Mouse (Mus musculus) heart, embryonic 14.5 days (tissue): ENCODE results near the gene Apoh. TPM values are rescaled to one million over a fixed set of nuclear protein-coding genes. Genes with fewer than 3 reads are reported as not detected.
A peak's percentile ranks its signal among the peaks of the same experiment; 100 is the strongest.

Experiments
- ATAC-seq: fragments of 200-750 bp; cut with Nextera tagmentation; 2 replicates; pipeline ENCODE4 v1.8.0; 2017; ENCODE audit warnings: low read depth, moderate TSS enrichment; ENCODE audit not compliant: insufficient number of reproducible peaks, insufficient read depth, low FRiP score
- H3K27ac ChIP-seq, 2 experiments: fragments of 200-500 bp in 1 of 2; fragments of 300-500 bp in 1 of 2; sonication (generic) in 1 of 2; replicated peaks in 1 of 2; 2 replicates each; pipeline ENCODE4 v1.5.1; 2012 to 2014; ENCODE audit warnings: low read depth in 2 of 2, low read length in 2 of 2, control low read depth in 1 of 2, mild to moderate bottlenecking in 1 of 2, mixed read lengths in 1 of 2; ENCODE audit not compliant: control insufficient read depth in 1 of 2, insufficient read depth in 1 of 2
- H3K27me3 ChIP-seq: fragments of 300-500 bp; sonication (generic); 2 replicates; pipeline ENCODE4 v1.6.1; 2014; ENCODE audit warnings: mild to moderate bottlenecking, low read length, control low read depth; ENCODE audit not compliant: control insufficient read depth, insufficient read depth
- H3K36me3 ChIP-seq: fragments of 300-500 bp; sonication (generic); 2 replicates; pipeline ENCODE4 v1.6.1; 2014; ENCODE audit warnings: mild to moderate bottlenecking, control low read depth, low read length, mixed read lengths; ENCODE audit not compliant: control insufficient read depth, insufficient read depth
- H3K4me1 ChIP-seq, 2 experiments: fragments of 200-500 bp in 1 of 2; fragments of 300-500 bp in 1 of 2; sonication (generic) in 1 of 2; 2 replicates each; pipeline ENCODE4 v1.6.1; 2012 to 2014; ENCODE audit warnings: low read length in 2 of 2, control low read depth in 1 of 2, mixed read lengths in 1 of 2; ENCODE audit not compliant: control insufficient read depth in 2 of 2, insufficient read depth in 2 of 2
- H3K4me2 ChIP-seq: fragments of 300-500 bp; sonication (generic); 2 replicates; pipeline ENCODE4 v1.6.1; 2014; ENCODE audit warnings: mild to moderate bottlenecking, low read length
- H3K4me3 ChIP-seq, 2 experiments: fragments of 200-500 bp in 1 of 2; fragments of 300-500 bp in 1 of 2; sonication (generic) in 1 of 2; 2 replicates each; pipeline ENCODE4 v1.5.1; 2012 to 2014; ENCODE audit warnings: low read length in 2 of 2, mild to moderate bottlenecking in 2 of 2, control low read depth in 1 of 2, low read depth in 1 of 2, moderate library complexity in 1 of 2; ENCODE audit not compliant: control insufficient read depth in 1 of 2, insufficient read depth in 1 of 2
- H3K9ac ChIP-seq: fragments of 300-500 bp; sonication (generic); 2 replicates; pipeline ENCODE4 v1.6.1; 2014; ENCODE audit warnings: mild to moderate bottlenecking, low read length
- H3K9me3 ChIP-seq: fragments of 300-500 bp; sonication (generic); 2 replicates; pipeline ENCODE4 v1.6.1; 2016; ENCODE audit warnings: low read length, control low read depth; ENCODE audit not compliant: control insufficient read depth
- WGBS: fragments of 180-500 bp; shearing (Covaris S2); extraction: QIAGEN DNeasy Blood & Tissue Kit; methylation state at CpG from one replicate; pipeline ENCODE4 v1.1.7; 2014; 5-methylcytosine and 5-hydroxymethylcytosine counted together
- polyA plus RNA-seq: library from polyadenylated mRNA; unstranded; fragments of >200 nt; fragmentation: Nextera tagmentation; extraction: Ambion mirVana; gene quantifications from 2 replicates; pipeline ENCODE4 v1.2.1, GENCODE M21; 2014

The Apoh gene
- polyA plus RNA-seq, 1 experiment from 2014 or later: not detected

DNA sequence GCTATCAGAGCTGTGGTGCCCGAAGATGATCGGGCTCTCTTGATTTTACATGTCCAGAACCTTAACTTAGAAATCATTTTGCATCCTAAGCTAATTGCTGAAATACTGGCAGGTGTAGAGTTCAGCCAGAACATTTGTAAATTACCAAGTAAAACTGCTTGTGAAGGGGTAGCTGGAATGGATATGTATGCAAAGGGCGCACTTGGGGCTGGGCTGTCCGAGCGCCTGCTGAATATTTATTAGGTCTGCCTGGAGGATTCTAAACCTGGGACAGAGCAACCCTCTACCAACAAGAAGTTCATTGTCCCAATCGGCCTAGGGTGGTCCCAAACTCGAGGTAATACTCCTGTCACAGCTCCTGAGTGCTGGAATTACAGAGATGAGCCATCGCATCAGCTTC is 1.6 kb downstream of the Apoh start:
- H3K4me3 ChIP-seq: no peak overlapping the region; a peak in 1 of 4 replicates
- no peaks in the 10 kb centered on the region for H3K27me3 ChIP-seq
- H3K4me2 ChIP-seq: peak overlapping the region; percentile 88
- peaks cover 3% of the 10 kb centered on the region; the same call in 1 of the 2 replicates for H3K36me3 ChIP-seq
- H3K9me3 ChIP-seq: no peaks in the 10 kb centered on the region
- H3K4me1 ChIP-seq: peaks cover 2 to 19% of the 10 kb centered on the region in 2 experiments
- no peak overlapping the region; the same call in 1 of the 2 replicates for H3K9ac ChIP-seq
- no peak for ATAC-seq
- WGBS: 67% methylated on average over 8 of the region's 8 CpGs
- H3K27ac ChIP-seq: no peak overlapping the region

DNA sequence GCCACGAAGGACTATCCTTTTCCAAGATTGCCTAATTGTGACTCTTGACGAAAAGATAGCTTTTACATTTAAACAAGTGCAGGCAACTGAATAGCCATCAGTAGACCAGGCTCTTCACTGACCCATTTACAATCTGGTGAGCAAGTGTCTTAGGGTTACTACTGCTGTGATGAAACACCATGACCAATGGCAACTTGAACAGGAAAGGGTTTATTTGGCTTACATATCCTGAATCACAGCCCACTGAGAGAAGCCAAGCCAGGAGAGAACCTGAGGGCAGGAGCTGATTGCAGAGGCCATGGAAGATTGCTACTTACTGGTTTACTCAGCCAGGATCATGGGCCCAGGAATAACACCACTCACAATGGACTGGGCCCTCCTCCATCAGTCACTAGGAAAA is 2.2 kb downstream of the Apoh start:
- no peak overlapping the region for H3K4me2 ChIP-seq
- ATAC-seq: no peak
- H3K36me3 ChIP-seq: no peaks in the 10 kb centered on the region
- no peaks in the 10 kb centered on the region for H3K9me3 ChIP-seq
- WGBS: 90% methylated on average over 2 of the region's 2 CpGs
- H3K27me3 ChIP-seq: no peaks in the 10 kb centered on the region
- no peak overlapping the region for H3K9ac ChIP-seq
- peaks cover 2 to 19% of the 10 kb centered on the region in 2 experiments for H3K4me1 ChIP-seq
- H3K27ac ChIP-seq: no peak overlapping the region
- H3K4me3 ChIP-seq: no peak overlapping the region

GRCm38 (mm10) chr11:108350799-108351198 is 7.6 kb downstream of the Apoh start:
- H3K36me3 ChIP-seq: no peaks in the 10 kb centered on the region
- peaks cover 4 to 5% of the 10 kb centered on the region in 2 experiments; a peak in 1 of 4 replicates for H3K4me1 ChIP-seq
- no peaks in the 10 kb centered on the region for H3K27me3 ChIP-seq
- H3K4me3 ChIP-seq: no peak overlapping the region
- 87% methylated on average over 4 of the region's 4 CpGs for WGBS
- no peak overlapping the region; a peak in 1 of 4 replicates for H3K27ac ChIP-seq
- no peak for ATAC-seq
- no peaks in the 10 kb centered on the region for H3K9me3 ChIP-seq
- H3K4me2 ChIP-seq: no peak overlapping the region
- H3K9ac ChIP-seq: no peak overlapping the region

GRCm38 (mm10) chr11:108352842-108353388 is 9.8 kb downstream of the Apoh start:
- H3K4me2 ChIP-seq: no peak overlapping the region
- no peaks in the 10 kb centered on the region for H3K9me3 ChIP-seq
- H3K27me3 ChIP-seq: no peaks in the 10 kb centered on the region
- 73% methylated on average over 10 of the region's 10 CpGs for WGBS
- peaks cover 4 to 5% of the 10 kb centered on the region in 2 experiments; a peak in 1 of 4 replicates for H3K4me1 ChIP-seq
- H3K4me3 ChIP-seq: no peak overlapping the region
- no peak overlapping the region for H3K27ac ChIP-seq
- no peaks in the 10 kb centered on the region for H3K36me3 ChIP-seq
- no peak for ATAC-seq
- no peak overlapping the region for H3K9ac ChIP-seq

- Histone ChIP-seq H3K27me3 (no peaks in the 10 kb centered on the region), H3K4me3 (no peak overlapping the region), H3K4me2 (no peak overlapping the region), H3K36me3 (no peaks in the 10 kb centered on the region), H3K9me3 (no peaks in the 10 kb centered on the region), H3K4me1 (peaks cover 2 to 5% of the 10 kb centered on the region in 2 experiments; a peak in 1 of 4 replicates), H3K27ac (no peak overlapping the region), H3K9ac (no peak overlapping the region)
- no peak for ATAC-seq
- 80% methylated on average over 4 of the region's 4 CpGs for WGBS
Observed at GRCm38 (mm10) chr11:108356020-108356419, 12.9 kb downstream of the Apoh start.

GRCm38 (mm10) chr11:108358911-108359310 is 15.8 kb downstream of the Apoh start:
- no peaks in the 10 kb centered on the region for H3K9me3 ChIP-seq
- ATAC-seq: no peak
- WGBS: 86% methylated on average over 6 of the region's 6 CpGs

DNA sequence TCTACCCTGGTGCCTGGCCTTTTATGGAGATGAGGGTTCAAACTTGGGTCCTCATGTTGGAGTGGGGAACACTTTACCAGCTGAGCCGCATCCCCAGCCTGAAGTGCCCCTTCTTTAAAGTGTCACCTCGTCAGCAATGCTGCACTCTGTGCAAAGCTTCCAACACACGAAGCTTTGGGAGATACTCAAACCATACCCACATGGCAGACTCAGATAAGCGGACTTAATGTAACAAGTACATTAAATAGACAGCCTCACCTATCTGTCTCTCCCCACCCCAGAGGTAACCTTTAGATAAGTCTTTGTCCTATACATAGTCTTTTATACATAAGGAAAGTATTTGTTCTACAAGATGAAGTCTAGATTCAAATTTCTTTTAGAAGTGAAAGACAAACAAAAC is 17.8 kb downstream of the Apoh start:
- Histone ChIP-seq H3K9me3 (no peaks in the 10 kb centered on the region), H3K4me2 (no peak overlapping the region), H3K27ac (no peak overlapping the region), H3K36me3 (no peaks in the 10 kb centered on the region), H3K27me3 (no peaks in the 10 kb centered on the region), H3K9ac (no peak overlapping the region), H3K4me3 (no peak overlapping the region), H3K4me1 (peaks cover 3 to 7% of the 10 kb centered on the region in 2 experiments)
- WGBS: 50% methylated on average over 4 of the region's 4 CpGs
- ATAC-seq: no peak

More at GRCm38 (mm10) chr11:108358911-108359310, 15.8 kb downstream of the Apoh start:
- no peaks in the 10 kb centered on the region for H3K27me3 ChIP-seq
- no peak overlapping the region for H3K9ac ChIP-seq
- H3K27ac ChIP-seq: no peak overlapping the region
- no peak overlapping the region for H3K4me3 ChIP-seq
- H3K4me2 ChIP-seq: no peak overlapping the region
- no peaks in the 10 kb centered on the region for H3K36me3 ChIP-seq
- H3K4me1 ChIP-seq: no peaks in the 10 kb centered on the region

- Histone ChIP-seq H3K9ac (no peak overlapping the region), H3K9me3 (no peaks in the 10 kb centered on the region), H3K27me3 (no peaks in the 10 kb centered on the region), H3K4me1 (peaks cover 3 to 7% of the 10 kb centered on the region in 2 experiments), H3K36me3 (no peaks in the 10 kb centered on the region), H3K4me2 (no peak overlapping the region), H3K4me3 (no peak overlapping the region), H3K27ac (no peak overlapping the region)
- ATAC-seq: no peak
- 88% methylated on average over 5 of the region's 5 CpGs for WGBS
Observed at GRCm38 (mm10) chr11:108362965-108363364, 19.8 kb downstream of the Apoh start.
